Mouse (Mus musculus) neural tube, embryonic 14.5 days (tissue): ENCODE data around the gene Sdsl. TPM values are rescaled to one million over a fixed set of nuclear protein-coding genes. Genes with fewer than 3 reads are reported as not detected.

Experiments
- ATAC-seq: fragments of 200-750 bp; cut with Nextera tagmentation; 2 replicates; pipeline ENCODE4 v1.8.0; 2017; ENCODE audit warnings: low read depth, mild to moderate bottlenecking, moderate TSS enrichment, moderate library complexity
- H3K27ac ChIP-seq: fragments of 300-500 bp; sonication (generic); 2 replicates; pipeline ENCODE4 v1.5.1; 2014; ENCODE audit warnings: low read depth, mild to moderate bottlenecking, control low read depth, low read length, moderate library complexity, mixed read lengths
- H3K27me3 ChIP-seq: fragments of 300-500 bp; sonication (generic); 2 replicates; pipeline ENCODE4 v1.6.1; 2014; ENCODE audit warnings: low read length; ENCODE audit not compliant: control insufficient read depth, insufficient read depth
- H3K36me3 ChIP-seq: fragments of 300-500 bp; sonication (generic); 2 replicates; pipeline ENCODE4 v1.6.1; 2014; ENCODE audit warnings: low read length, mixed read lengths; ENCODE audit not compliant: control insufficient read depth, insufficient read depth
- H3K4me1 ChIP-seq: fragments of 300-500 bp; sonication (generic); 2 replicates; pipeline ENCODE4 v1.6.1; 2014; ENCODE audit warnings: low read length; ENCODE audit not compliant: control insufficient read depth, insufficient read depth
- H3K4me2 ChIP-seq: fragments of 300-500 bp; sonication (generic); 2 replicates; pipeline ENCODE4 v1.6.1; 2014; ENCODE audit warnings: mild to moderate bottlenecking, low read depth, low read length, control low read depth
- H3K4me3 ChIP-seq: fragments of 300-500 bp; sonication (generic); 2 replicates; pipeline ENCODE4 v1.5.1; 2014; ENCODE audit warnings: low read depth, low read length, control low read depth, mixed read lengths
- H3K9ac ChIP-seq: fragments of 300-500 bp; sonication (generic); replicated peaks from 2 replicates; pipeline ENCODE4 v1.6.1; 2014; ENCODE audit warnings: low read depth, mild to moderate bottlenecking, control low read depth, low read length, mixed read lengths
- H3K9me3 ChIP-seq: fragments of 300-500 bp; sonication (generic); 2 replicates; pipeline ENCODE4 v1.6.1; 2016; ENCODE audit warnings: low read length; ENCODE audit not compliant: control insufficient read depth
- WGBS: fragments of 180-500 bp; shearing (Covaris S2); extraction: QIAGEN DNeasy Blood & Tissue Kit; methylation state at CpG from one replicate; pipeline ENCODE4 v1.1.7; 2014; 5-methylcytosine and 5-hydroxymethylcytosine counted together
- polyA plus RNA-seq: library from polyadenylated mRNA; unstranded; fragments of >200 nt; fragmentation: Nextera tagmentation; extraction: Ambion mirVana; gene quantifications from 2 replicates; pipeline ENCODE4 v1.2.1, GENCODE M21; 2014

Gene Sdsl
- polyA plus RNA-seq, 1 experiment from 2014 or later, result 8.3 TPM

GRCm38 (mm10) chr5:120420106-120420505 lies 52.5 kb downstream of the Sdsl start:
- Histone ChIP-seq H3K36me3 (no peaks in the 10 kb centered on the region), H3K4me1 (0 out of 2 replicates have a peak, but pooled peaks cover 6% of the 10 kb centered on the region), H3K27ac (0 out of 2 replicates have a peak overlapping the region, but pooled peaks have one; percentile 7), H3K4me2 (no peak overlapping the region), H3K27me3 (peaks cover 11% of the 10 kb centered on the region), H3K9me3 (no peaks in the 10 kb centered on the region), H3K4me3 (no peak overlapping the region), H3K9ac (no peak overlapping the region)
- WGBS, result 83% methylated on average over 8 of the region's 8 CpGs
- ATAC-seq, result no peak

DNA sequence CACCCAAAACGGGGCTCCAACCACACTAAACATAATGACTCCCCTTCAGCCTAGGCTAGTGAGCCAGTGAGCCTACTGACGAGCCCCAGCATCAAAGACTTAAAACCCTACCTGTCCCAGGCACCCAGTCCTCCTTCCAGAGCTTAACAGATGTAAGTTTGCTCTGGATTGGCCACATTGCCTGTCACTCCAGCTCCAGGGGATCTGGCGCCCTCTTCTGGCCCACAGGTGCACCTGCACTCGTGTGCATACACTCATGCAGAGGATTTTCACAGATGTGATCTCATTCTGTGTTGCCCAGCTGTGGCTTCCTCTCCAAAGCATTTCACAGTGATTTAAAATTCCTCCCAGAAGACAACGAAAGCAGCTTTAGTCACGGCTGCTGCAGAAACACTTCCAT lies 59.2 kb downstream of the Sdsl start:
- H3K4me2 ChIP-seq, result no peak overlapping the region
- no peaks in the 10 kb centered on the region for H3K9me3 ChIP-seq
- H3K36me3 ChIP-seq, result no peaks in the 10 kb centered on the region
- 83% methylated on average over 6 of the region's 6 CpGs for WGBS
- no peaks in the 10 kb centered on the region for H3K27me3 ChIP-seq
- ATAC-seq, result no peak
- H3K4me3 ChIP-seq, result no peak overlapping the region
- H3K27ac ChIP-seq, result no peak overlapping the region
- no peak overlapping the region for H3K9ac ChIP-seq
- H3K4me1 ChIP-seq, result 0 out of 2 replicates have a peak, but pooled peaks cover 3% of the 10 kb centered on the region

GRCm38 (mm10) chr5:120409385-120410378 lies 62.9 kb downstream of the Sdsl start:
- Histone ChIP-seq H3K9ac (peak overlapping the region; percentile 48), H3K9me3 (no peaks in the 10 kb centered on the region), H3K27ac (peak overlapping the region; percentile 96), H3K27me3 (no peaks in the 10 kb centered on the region), H3K4me1 (0 out of 2 replicates have a peak, but pooled peaks cover 3% of the 10 kb centered on the region), H3K36me3 (no peaks in the 10 kb centered on the region), H3K4me2 (peak overlapping the region; percentile 50), H3K4me3 (peak overlapping the region; percentile 24)
- peak; percentile 91 for ATAC-seq
- under 1% methylated on average over 40 of the region's 41 CpGs for WGBS

- peak; percentile 63 for ATAC-seq
- Histone ChIP-seq H3K27me3 (no peaks in the 10 kb centered on the region), H3K36me3 (no peaks in the 10 kb centered on the region), H3K27ac (peak overlapping the region; percentile 96), H3K4me3 (no peak overlapping the region), H3K4me2 (peak overlapping the region; percentile 50), H3K9ac (no peak overlapping the region), H3K4me1 (0 out of 2 replicates have a peak, but pooled peaks cover 3% of the 10 kb centered on the region), H3K9me3 (no peaks in the 10 kb centered on the region)
- 52% methylated on average over 14 of the region's 14 CpGs for WGBS
These were observed 63.7 kb downstream of the Sdsl start for GRCm38 (mm10) chr5:120408933-120409332.

Other genes starting within 250 kb of the Sdsl start
- 27.6 and 28.1 TPM in 2 replicates for gene Lhx5, start 41.1 kb downstream of the Sdsl start, polyA plus RNA-seq
- 0.29 TPM in 1 of 2 replicates, not detected in the other for gene Sds, start 3.7 kb upstream of the Sdsl start, polyA plus RNA-seq
- 30.8 and 30.9 TPM in 2 replicates for gene Plbd2, start 30.8 kb upstream of the Sdsl start, polyA plus RNA-seq
- 0.95 and 2.1 TPM in 2 replicates for gene Slc8b1, start 38.4 kb upstream of the Sdsl start, polyA plus RNA-seq
- 14.8 and 18.5 TPM in 2 replicates for gene Tpcn1, start 115.9 kb upstream of the Sdsl start, polyA plus RNA-seq
- gene Iqcd, start 116.2 kb upstream of the Sdsl start, polyA plus RNA-seq, result 0.62 and 1.3 TPM in 2 replicates
- gene Rita1, start 139.8 kb upstream of the Sdsl start, polyA plus RNA-seq, result 21.6 and 26.5 TPM in 2 replicates
- 23.2 and 27.7 TPM in 2 replicates for gene Ddx54, start 139.9 kb upstream of the Sdsl start, polyA plus RNA-seq
- 0.46 TPM in 1 of 2 replicates, not detected in the other for gene Cfap73, start 161.4 kb upstream of the Sdsl start, polyA plus RNA-seq
- gene Rasal1, start 176.0 kb upstream of the Sdsl start, polyA plus RNA-seq, result 0.13 and 0.33 TPM in 2 replicates
- 44.2 and 50.7 TPM in 2 replicates for gene Dtx1, start 239.1 kb upstream of the Sdsl start, polyA plus RNA-seq